Mouse (Mus musculus) CH12F3 (cell line): ENCODE measurements at regions not wholly inside any gene's neighbourhood (a gene's known extent, or its start where the extent isn't known, plus 50 kb on each side); places are given as distances from the start of the nearest gene placed in this dataset.

Source experiments
- in situ Hi-C: fragments of 300-500 bp; cut with MboI; formaldehyde crosslinking; loops from 2 replicates; pipeline ENCODE4 v1.14.3; 2020; ENCODE audit warnings: low sequenced_read_pairs

GRCm38 (mm10) chr4:47620700-47621099, 146.2 kb downstream of the Sec61b start:
- in situ Hi-C loops: no loop called here

- in situ Hi-C loops: no loop called here
Measured at GRCm38 (mm10) chr4:47622851-47623743, 148.6 kb downstream of the Sec61b start.

- in situ Hi-C loops: no loop called here
Measured at GRCm38 (mm10) chr4:47630006-47630405, 155.5 kb downstream of the Sec61b start.

- in situ Hi-C loops: no loop called here
Measured at GRCm38 (mm10) chr4:47630427-47630826, 156.0 kb downstream of the Sec61b start.

GRCm38 (mm10) chr4:47638876-47639494, 164.5 kb downstream of the Sec61b start:
- in situ Hi-C loops: no loop called here

- in situ Hi-C loops: no loop called here
Measured at GRCm38 (mm10) chr4:47645093-47645492, 170.6 kb downstream of the Sec61b start.

- in situ Hi-C loops: no loop called here
Measured at GRCm38 (mm10) chr4:47648701-47649100, 174.2 kb downstream of the Sec61b start.

- in situ Hi-C loops: no loop called here
Measured at GRCm38 (mm10) chr4:47649951-47650350, 175.5 kb downstream of the Sec61b start.

- in situ Hi-C loops: no loop called here
Measured at GRCm38 (mm10) chr4:47651521-47651920, 177.1 kb downstream of the Sec61b start.

- in situ Hi-C loops: no loop called here
Measured at GRCm38 (mm10) chr4:47653143-47653542, 178.7 kb downstream of the Sec61b start.

GRCm38 (mm10) chr4:47669519-47669918, 195.1 kb downstream of the Sec61b start:
- in situ Hi-C loops: no loop called here

GRCm38 (mm10) chr4:47670476-47670875, 196.0 kb downstream of the Sec61b start:
- in situ Hi-C loops: no loop called here

- in situ Hi-C loops: no loop called here
Measured at GRCm38 (mm10) chr4:47671362-47671761, 196.9 kb downstream of the Sec61b start.

- in situ Hi-C loops: no loop called here
Measured at GRCm38 (mm10) chr4:47681141-47681540, 206.7 kb downstream of the Sec61b start.

- in situ Hi-C loops: no loop called here
Measured at GRCm38 (mm10) chr4:47691207-47691606, 216.7 kb downstream of the Sec61b start.

GRCm38 (mm10) chr4:47692654-47693053, 218.2 kb downstream of the Sec61b start:
- in situ Hi-C loops: no loop called here

- in situ Hi-C loops: no loop called here
Measured at GRCm38 (mm10) chr4:47693221-47693620, 218.8 kb downstream of the Sec61b start.

- in situ Hi-C loops: no loop called here
Measured at GRCm38 (mm10) chr4:47697071-47697470, 222.6 kb downstream of the Sec61b start.

GRCm38 (mm10) chr4:47698514-47698913, 224.1 kb downstream of the Sec61b start:
- in situ Hi-C loops: no loop called here

- in situ Hi-C loops: no loop called here
Measured at GRCm38 (mm10) chr4:47698926-47699325, 224.5 kb downstream of the Sec61b start.

GRCm38 (mm10) chr4:47703501-47703900, 229.0 kb downstream of the Sec61b start:
- in situ Hi-C loops: no loop called here

GRCm38 (mm10) chr4:47704607-47705006, 230.1 kb downstream of the Sec61b start:
- in situ Hi-C loops: no loop called here
